Mouse (Mus musculus) 3134 (cell line): ENCODE measurements around the gene Adal.
A peak's percentile ranks its signal among the peaks of the same experiment; 100 is the strongest.
"Not testable (repeated sequence)": the region's sequence is repeated elsewhere in the genome, so short reads cannot be mapped to it uniquely, and the experiment has no call there.

Experiments used
- DNase-seq: peaks from one replicate; pipeline ENCODE4 v3.0.0-alpha.2; 2011; ENCODE audit warnings: low spot score; ENCODE audit not compliant: insufficient read length; ENCODE audit errors: extremely low read depth

The Adal gene

DNA sequence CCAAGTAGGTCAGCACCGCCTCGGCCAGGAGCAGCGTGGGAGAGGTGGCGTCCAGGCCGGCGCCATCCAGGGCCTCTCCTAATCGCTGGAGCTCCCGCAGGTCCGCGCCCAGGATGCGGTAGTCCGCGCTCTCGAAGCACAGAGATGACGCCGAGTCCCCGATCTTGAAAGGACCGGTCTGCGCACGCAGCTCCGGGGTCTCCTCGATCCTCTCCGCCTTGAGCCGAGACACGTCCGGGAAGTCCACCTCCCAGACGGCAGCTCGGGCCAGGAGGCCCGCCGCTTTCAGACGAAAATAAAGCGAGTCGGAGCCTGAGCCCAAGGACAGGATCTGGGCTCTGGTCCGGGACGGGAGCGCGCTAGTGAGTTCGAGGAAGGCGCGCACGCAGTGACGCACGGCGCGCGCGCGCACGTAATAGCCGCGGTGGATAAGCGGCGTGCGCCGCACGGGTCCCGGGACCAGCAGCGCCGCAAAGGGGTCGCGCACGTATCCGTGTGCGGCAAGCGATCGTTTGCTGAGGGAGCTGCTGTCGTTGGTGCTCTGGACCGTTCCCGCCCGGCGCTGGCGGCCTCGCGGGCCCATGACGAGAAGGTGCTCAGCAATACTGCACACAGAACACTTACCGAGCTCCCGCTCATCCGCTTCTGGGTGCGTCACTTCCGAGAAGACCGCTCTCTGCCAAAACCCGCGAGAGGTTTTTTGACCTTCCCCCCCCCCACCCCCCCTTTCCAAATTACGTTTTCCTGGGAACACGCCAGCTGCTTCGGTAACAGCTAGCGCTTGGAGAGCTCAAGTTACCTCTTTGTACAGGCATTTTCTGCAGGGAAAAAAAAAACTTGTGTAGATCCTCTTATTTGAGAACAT is at the start of gene Adal, which contains the start of gene Lcmt2:
Adal (plus strand) TSS at position 411 of the 865 bp plus-strand sequence.
Lcmt2 (minus strand) TSS at position 636 of the 865 bp plus-strand sequence.
- peak; percentile 72 for DNase-seq

GRCm38 (mm10) chr2:121102051-121102450 is 38.2 kb upstream of the Adal start:
- DNase-seq, result peak; percentile 27

- DNase-seq, result no peak
Measured at GRCm38 (mm10) chr2:121105940-121106339, 34.3 kb upstream of the Adal start.

- no peak for DNase-seq
Measured at GRCm38 (mm10) chr2:121109695-121110094, 30.5 kb upstream of the Adal start, which contains the start of gene Tgm7. Gene Tgm7, minus strand, starts transcription at chr2:121109795.

GRCm38 (mm10) chr2:121115418-121115817 is 24.8 kb upstream of the Adal start:
- no peak for DNase-seq

DNA sequence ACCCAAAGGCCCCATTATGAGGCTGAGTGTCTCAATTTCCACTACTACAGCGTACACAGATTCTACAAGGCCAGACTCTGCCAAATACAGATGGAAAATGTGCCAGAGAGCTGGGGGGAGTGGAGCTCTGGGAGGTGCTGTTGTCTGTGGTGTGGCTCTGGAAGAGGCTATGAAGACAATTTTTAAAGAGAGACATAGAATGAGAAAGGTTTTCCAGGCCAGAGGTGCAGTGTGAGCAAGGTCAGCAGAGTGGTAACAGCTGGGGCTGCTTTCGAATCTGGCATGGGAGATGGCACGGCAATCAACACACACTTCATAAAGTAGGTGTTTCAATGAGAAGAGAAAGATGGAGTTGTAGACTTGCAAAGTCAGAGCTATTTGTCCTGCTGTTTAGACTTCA is 21.0 kb upstream of the Adal start:
- no peak for DNase-seq

DNA sequence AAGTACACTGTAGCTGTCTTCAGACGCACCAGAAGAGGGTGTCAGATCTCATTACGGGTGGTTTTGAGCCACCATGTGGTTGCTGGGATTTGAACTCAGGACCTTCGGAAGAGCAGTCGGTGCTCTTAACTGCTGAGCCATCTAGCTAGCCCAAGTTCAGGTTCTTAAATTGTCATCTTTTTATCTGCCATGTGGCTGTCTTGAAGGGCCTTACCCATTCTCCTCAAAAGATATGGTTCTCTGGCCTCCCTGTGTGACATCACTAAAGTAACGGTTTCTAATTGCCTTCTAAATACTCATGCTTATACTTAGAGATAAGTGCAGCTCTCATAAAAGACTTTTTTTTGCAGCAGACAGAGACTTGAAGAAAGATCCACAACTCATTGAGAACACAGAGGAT is 13.9 kb upstream of the Adal start:
- not testable (repeated sequence) for DNase-seq

GRCm38 (mm10) chr2:121127536-121127935 is 12.7 kb upstream of the Adal start:
- DNase-seq, result no peak

DNA sequence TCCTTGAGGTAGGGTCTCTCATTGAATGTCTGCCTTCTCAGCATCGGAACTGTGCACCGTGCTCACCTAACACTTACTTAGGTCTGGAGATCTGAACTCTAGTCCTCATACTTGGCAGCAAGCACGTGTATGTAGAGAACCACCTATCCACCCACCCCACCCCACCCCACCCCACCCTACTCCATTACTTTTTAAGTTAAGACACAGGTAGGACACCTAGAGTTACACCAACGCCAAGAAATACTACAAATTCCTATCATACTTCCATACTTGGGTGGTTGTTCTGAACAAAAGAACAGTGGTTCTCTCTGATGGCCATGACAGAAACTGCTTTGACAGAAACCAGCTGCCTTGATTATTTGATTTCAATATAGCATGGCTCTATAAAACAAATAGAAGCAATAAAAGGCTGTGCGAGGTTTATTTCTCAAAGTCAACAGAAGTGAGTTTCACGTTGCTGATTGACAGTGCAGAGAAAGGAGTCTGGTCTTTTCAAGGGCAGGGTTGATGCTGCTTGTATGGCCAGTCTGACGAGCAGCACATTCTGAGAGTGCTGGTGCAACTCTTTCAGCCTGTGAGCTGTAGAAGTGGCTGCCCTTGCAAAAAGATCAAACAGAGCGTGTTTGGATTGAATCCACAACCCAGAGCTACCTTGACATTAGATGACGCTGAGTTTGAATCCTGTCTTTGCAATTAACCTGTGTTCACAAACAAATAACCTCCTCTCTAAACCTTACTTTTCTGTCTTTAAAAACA is 11.2 kb upstream of the Adal start:
- DNase-seq, result no peak

DNA sequence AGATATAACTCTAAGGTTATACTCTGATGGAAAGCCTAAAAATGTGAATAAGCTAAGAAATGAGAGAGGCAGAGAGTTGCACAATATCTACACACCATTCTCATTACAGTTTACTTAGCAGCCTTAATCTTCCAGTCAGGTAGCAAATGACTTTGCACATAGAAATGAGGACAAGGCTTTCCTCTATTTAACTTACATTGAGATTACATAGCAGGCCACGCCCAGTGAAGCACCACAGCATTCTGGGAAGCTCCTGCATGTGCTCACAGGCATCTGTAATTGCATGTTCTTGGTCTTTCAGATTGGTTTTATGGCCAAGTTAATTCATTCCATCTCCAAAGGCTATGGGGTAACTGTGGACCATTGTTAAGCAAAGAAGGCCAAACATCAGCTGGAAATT is 7.4 kb upstream of the Adal start:
- no peak for DNase-seq

GRCm38 (mm10) chr2:121137371-121137770 is 2.9 kb upstream of the Adal start:
- DNase-seq, result no peak

DNA sequence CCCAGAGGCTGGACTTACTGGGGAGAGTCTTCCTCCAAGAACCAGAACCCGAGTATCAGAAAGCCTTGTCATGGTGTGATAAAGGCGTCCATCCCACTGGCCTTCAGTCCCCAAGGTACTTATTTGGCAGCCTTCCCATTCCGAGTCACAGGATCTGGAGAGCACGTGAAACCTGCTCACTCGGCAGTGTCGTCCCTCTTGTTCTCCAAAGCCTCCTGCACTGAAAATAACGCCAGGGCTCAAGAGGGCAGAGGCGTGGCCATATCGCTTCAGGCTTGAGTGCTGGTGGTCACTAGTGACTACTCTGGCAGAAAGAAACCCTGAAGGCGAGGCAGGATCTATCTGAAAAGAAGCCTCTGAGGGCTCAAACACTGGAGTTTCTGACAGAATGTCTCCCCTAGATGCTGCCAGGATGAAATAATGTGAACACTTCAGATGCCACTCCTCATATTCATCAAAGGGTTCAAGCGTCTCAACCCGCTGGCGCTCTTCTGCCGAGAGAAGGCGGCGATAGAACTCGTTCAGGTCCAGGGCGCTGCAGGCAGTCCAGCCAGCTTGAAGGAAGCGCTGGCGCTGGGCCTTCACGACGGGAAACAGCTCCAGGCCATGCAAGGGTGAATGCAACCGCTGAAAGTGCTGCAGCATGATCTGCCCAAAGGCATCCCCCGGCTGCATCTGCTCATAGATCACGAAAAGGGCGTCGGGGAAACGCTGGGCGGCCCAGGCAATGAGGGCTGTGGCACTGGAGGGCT is 786 bp upstream of the Adal start:
- peak; percentile 7 for DNase-seq

DNA sequence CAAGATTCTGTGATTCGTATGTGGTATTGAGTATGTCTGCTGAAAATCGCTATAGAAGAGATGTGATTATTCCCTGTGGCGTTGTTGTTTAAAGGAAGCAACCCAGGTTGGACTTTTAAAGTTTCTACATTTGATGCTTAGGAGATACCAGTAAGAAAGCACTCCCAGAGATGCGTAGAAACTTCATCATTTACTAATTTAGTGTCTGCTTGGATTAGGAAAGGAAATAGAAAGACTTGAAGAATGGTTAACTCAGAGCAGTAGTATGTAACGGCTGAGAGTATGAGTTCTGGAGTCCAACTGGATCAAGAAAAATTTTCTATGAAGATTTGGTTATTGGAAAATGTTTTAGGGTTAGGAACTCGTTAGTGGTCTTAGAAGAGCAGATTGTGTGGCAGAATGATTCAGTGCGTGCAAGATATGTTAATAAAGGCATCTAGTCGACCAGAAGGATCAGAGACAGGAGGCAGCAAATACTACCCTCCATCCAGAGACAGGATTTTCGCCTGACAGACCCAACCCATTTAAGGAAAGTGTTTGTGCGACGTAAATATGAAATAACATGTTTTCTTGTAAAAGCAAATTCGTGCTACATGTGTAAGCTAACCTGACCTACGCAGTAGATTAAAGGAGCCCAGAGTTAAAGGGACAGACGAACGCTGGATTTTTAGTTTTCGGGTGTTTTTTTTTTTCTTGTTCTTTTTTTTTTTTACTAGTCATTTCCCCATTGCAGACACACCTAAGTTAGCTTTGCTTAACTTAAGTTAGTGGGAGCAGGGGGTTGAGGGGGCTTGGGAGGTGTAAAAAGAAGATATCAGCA is 1.2 kb downstream of the Adal start:
- DNase-seq, result no peak

DNA sequence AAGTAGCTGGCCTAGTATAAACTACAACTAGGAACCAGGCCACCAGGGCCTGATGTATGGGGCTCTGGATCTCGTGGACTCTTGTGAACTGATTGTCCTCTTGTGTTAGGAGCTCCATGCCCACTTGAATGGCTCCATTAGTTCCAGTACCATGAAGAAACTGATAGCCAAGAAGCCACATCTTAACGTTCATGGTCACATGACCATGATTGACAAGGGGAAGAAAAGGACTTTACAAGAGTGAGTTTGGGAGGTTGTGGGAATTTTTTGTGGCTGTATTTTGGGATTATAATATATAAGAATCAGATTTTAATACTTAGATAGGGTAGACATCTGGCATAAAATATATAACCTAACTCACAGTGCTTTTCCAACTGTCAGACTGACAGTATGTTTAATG is 2.2 kb downstream of the Adal start:
- no peak for DNase-seq

DNA sequence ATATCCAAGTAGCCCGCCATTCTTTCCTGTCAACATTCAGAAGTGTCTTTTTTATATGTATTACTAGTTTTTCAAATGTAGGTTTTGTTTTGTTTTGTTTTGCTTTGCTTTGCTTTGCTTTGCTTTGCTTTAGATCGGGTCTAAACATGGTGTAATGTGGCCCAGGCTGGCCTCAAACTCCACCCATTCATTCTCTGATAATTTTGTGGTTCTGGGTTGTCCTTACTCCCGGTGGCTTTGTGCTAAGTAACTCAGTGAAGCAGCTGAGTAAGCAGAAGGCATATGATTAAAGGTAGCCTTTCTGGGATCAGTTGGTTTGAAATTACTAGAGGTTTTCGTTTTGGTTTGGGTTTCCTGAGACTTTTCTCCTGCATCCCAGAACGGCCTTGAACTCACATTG is 9.5 kb downstream of the Adal start:
- DNase-seq, result no peak

DNA sequence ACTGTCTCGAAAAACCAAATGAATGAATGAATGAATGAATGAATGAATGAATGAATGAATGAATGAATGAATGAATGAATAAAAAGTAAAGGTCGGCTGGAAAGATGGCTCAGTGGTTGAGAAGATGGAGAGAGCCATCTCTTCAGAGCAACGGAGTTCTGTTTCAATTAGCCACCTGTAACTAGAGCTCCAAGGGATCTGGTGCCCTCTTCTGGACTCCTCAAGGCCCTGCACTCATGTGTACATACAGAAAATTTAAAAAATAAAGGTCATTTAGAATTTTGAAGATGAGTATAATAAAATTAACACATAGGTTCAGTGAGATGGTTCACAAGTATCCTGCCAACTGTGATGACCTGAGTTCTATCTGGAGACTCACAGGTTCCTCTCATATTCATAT is 12.9 kb downstream of the Adal start:
- DNase-seq, result no peak

GRCm38 (mm10) chr2:121169173-121169572 is 28.9 kb downstream of the Adal start:
- DNase-seq, result no peak

DNA sequence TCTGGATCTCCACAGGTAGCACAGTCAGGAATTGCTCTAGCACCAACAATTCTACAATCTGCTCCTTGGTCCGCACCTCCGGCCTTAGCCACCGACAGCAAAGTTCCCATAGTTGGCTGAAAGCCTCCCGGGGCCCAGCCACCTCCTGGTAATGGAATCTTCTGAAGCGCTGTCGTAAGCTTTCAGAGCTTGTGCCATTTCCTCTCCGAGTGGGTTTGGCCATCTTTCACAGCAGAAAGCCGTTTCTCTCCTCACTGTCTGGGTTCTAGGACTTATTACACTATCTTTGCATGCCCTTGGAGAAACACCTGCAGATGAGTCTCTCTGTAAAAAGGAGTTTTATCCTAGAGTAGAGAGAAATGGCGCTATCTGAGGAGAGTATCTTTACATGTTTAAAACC is 29.7 kb downstream of the Adal start:
- DNase-seq, result peak; percentile 37

DNA sequence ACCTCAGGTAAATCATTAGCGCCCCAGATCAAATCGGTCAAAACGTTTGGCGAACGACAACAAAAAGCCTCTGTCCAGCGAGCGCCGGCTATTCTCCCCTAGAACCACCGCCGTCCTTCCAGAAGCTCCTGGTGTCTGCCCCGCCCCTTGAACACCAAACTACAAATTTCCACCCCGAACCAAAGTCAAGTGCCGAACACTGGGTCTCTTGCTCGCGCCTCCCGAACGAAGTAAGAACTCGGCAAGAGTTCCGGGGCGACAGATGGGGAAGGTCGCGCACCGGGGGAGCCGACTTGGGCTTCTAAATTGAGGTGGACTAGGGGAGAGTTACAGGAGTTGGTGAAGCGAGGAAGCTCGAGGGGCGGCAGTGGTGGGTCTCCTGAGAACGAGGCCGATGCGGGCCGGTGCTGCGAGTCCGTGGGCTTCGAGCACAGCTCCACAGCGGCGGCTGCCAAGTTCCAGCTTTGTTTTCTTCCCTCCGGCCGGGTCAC is 30.3 kb downstream of the Adal start, which contains the start of gene Tubgcp4:
Tubgcp4 (plus strand) TSS at position 174 of the 491 bp plus-strand sequence.
- DNase-seq, result no peak
